Mouse (Mus musculus) small intestine, adult 2 months (tissue): Measurements from ENCODE around the gene Dpp10.

Experiments used
- CTCF ChIP-seq: fragments of 200-500 bp; IDR thresholded peaks from 2 replicates; pipeline ENCODE4 v1.5.1; 2012; ENCODE audit warnings: low read depth, mild to moderate bottlenecking, control low read depth, inconsistent platforms, low read length, moderate library complexity, mixed read lengths; ENCODE audit not compliant: insufficient replicate concordance, insufficient read length; ENCODE audit errors: extremely low read depth
- POLR2A ChIP-seq: fragments of 200-500 bp; IDR thresholded peaks from 2 replicates; pipeline ENCODE4 v1.6.1; 2012; ENCODE audit warnings: low read depth, mild to moderate bottlenecking, control low read depth, inconsistent platforms, low read length, moderate library complexity

GRCm38 (mm10) chr1:124045761-124046300 lies 472 bp upstream of the Dpp10 start:
- TF ChIP-seq POLR2A, result no peak
- TF ChIP-seq CTCF, result no peak
